Mouse (Mus musculus): ENCODE measurements around the gene Aif1l.

- TF ChIP-seq CTCF (IDR thresholded peaks at IDR 0.05) (no peak), EP300 (IDR thresholded peaks at IDR 0.05) (no peak)
Observed at GRCm38 (mm10) chr2:31972589-31972988, 22.6 kb downstream of the Aif1l start.

All from lung, postnatal 0 days (tissue).